Mouse (Mus musculus) embryo, embryonic 11 days (tissue): ENCODE measurements around the gene B4galt4.

Experiments
- DNase-seq: peaks from one replicate; pipeline ENCODE4 v3.0.0-alpha.2; 2015

B4galt4 gene

GRCm38 (mm10) chr16:38729139-38729538 lies 12.9 kb upstream of the B4galt4 start:
- no peak for DNase-seq

GRCm38 (mm10) chr16:38729610-38730288 lies 12.3 kb upstream of the B4galt4 start:
- DNase-seq: peak; percentile 73

DNA sequence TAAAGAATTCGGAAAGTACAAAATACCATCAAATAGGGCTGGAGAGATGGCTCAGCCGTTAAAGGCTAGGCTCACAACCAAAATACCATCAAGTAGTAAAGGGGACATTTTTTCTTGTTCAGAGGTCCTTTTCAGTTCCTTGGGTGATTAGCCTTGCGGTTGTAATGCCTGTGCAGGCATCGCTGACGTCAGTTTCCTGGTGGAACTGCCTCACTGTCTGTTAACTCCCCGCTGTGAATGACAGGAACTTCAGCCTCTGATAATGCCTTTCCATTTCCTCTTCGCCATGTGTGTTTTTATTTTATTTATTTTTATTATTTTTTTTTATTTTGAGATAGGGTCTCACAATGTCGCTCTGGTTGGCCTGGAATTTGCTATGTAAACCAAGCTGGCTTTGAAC lies 11.1 kb upstream of the B4galt4 start:
- no peak for DNase-seq

- DNase-seq: no peak
These were observed 710 bp upstream of the B4galt4 start for GRCm38 (mm10) chr16:38741204-38741903.

- DNase-seq: peak; percentile 48
These were observed 631 bp downstream of the B4galt4 start for GRCm38 (mm10) chr16:38742659-38743131.

GRCm38 (mm10) chr16:38743941-38744673 lies 2.0 kb downstream of the B4galt4 start:
- no peak for DNase-seq

GRCm38 (mm10) chr16:38750803-38751202 lies 8.7 kb downstream of the B4galt4 start:
- no peak for DNase-seq

DNA sequence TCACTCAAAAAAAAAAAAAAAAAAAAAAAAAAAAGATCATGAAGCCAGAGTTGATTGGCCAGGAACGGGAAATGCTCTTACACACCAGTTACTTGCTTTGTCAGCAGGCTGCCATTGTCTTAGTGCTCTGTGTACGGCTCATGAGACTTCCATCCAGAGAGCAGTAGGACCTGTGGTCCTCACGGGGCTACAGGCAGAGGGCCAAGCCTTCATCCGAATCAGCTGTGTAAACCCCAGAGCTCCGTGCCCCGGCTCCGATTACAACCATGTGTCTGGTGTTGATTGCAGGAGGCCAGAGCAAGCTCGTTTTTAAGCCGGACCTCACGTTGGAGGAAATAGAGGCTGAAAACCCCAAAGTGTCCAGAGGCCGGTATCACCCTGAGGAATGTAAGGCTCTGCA lies 11.6 kb downstream of the B4galt4 start:
- DNase-seq: peak; percentile 61

DNA sequence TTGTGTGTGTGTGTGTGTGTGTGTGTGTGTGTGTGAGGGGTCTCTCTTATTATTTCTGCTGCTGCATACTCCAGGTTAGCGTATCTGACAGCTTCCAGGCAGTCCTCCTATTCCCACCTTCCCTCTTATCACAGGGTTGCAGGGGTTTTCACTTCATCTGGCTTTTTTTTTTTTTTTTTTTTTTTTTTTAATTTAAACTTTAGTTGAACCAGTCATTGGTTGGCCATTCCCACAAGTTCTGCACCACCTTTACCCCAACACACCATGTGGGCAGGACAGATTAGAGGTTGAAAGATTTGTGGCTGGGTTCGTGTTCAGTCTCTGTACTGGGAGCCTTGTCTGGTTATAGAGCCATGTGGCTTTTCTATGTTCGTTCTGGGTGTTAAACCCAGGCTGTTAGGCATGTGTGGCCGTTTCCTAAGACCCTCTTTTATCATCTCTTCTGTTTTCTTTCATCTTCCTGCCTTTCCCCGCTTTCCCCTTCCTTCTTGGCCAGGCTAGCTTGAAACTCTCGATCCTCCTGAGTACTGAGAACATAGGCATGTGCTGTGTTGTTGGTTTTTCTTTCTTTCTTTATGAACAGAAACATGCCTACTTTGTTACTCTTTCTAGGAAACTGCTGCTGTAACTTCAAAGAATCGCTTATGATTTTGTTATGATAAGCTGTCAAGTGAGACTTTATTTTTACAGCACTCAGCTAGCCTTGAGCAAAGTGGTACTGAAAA lies 13.6 kb downstream of the B4galt4 start:
- no peak for DNase-seq

DNA sequence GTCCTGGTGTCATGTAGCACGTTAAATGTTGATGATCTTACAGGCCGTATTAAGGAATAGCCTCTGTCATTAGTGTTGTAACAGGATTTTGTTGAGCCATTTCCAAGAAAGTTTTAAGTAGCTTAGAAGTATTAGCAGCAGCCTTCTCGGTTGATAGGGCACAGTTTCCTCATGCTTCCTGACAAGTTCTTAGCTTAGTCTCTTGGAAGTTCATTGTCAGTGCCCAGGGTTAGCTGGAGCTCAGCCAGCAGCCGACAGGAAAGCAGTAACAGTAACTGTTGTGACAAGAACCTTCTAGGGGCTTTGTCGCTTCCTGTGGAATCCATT lies 14.1 kb downstream of the B4galt4 start:
- DNase-seq: peak; percentile 41

GRCm38 (mm10) chr16:38756572-38756971 lies 14.5 kb downstream of the B4galt4 start:
- no peak for DNase-seq

DNA sequence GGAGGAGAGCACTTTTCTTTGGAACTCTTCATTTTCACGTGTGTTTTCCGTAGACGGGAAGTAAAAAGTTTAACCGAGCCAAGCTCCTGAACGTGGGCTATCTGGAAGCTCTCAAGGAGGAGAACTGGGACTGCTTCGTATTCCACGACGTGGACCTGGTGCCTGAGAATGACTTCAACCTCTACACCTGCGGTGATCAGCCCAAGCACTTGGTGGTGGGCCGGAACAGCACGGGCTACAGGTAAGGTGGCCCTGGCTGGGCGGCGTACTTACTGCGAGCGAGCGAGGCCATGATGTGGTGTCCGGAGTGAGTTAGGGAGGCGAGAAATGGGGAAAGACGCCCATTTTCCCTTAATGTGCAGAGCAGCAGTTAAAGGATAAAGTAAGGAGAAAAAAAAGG lies 15.6 kb downstream of the B4galt4 start:
- DNase-seq: no peak

DNA sequence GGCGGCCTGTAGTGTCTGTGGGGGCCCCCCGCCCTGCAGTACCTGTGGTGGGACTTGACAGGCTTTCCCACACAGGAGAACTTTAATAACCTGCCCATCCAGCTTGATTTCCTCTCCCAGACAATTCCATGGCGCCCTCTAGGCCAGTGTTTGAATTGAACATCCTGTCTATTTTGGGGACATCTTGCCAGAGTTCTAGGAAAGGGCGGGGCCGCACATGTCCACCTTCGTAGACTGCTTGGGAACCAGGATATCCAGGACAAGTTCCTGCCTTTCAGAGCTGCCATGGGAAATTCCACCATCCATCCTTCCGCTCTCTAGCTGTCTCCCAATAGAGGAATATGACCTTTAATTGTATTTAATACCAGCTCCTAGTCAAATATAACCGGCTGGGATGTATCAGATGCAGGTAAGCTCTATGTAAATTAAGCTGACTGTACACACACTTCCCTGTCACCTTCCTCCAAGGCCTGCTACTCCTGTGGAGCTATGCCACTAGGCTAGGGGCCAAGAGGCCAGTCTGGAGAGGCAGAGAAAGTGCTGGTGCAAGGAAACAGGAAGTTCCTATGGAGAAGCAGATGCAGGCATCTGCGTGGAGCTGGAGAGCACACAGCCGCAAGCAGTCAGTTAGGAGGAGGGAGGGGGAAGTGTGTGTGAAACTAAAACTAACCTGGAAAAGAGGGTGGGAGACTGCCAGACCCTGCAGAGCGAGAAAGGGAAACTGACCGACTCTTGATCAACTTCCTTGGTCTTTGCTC lies 16.2 kb downstream of the B4galt4 start:
- no peak for DNase-seq

GRCm38 (mm10) chr16:38760239-38760638 lies 18.2 kb downstream of the B4galt4 start:
- DNase-seq: no peak

- no peak for DNase-seq
These were observed 18.8 kb downstream of the B4galt4 start for GRCm38 (mm10) chr16:38760834-38761375.

GRCm38 (mm10) chr16:38761972-38762371 lies 19.9 kb downstream of the B4galt4 start:
- DNase-seq: no peak

DNA sequence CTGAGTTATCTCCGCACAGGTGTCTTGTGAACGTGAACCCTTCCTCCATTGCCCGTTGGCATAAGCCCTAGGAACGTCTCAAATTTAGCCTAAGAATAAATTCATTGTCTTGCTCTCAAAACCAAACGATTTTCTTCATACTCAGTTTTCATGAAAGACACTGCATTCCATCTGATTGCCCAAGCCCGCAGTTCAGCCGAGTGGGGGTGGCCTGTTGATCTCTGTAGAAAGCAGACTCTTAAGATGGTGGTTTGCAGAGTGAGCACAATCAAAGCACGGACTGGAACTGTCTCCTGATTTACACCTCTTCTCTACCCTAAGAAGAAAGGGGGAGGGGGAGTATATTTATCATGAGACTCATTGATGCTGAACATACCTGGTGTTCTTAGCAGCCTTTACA lies 20.3 kb downstream of the B4galt4 start:
- no peak for DNase-seq

DNA sequence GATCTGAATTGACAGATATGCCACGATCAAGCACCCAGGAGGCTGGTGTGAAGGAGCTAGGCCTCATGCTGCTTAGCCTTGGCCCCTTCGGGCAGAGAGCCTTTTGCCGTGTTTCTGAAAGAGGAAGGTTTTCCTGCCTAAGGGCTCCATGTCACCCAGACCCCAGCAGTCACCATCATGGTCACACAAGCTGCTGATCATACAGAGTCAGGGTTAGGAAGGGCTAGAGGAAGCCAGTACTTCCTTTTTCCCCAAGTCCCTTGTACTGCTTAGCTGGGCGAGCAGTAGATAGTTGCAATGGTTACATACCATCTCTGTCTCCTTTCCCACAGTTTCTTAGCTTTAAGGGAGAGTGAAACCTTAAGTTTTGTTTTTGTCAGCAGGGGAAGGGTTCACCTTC lies 21.4 kb downstream of the B4galt4 start:
- no peak for DNase-seq

DNA sequence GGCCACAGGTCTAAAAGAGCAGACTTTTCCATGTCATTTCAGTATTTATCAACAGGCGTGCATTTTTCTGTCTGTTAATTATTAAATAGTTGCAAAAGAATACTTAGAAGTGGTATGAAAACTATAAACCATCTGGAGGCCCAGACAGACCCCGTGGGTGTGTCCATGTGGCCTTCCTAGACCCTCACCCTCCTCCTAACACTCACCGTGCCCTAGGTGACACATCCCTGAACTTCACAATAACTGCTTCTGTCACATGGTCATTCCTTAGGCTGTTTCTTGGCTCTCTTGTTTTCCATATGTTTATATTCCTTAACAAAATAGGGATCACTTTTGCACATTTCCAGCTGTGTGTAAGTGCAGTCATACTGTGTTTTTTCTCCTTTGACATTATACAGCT lies 24.6 kb downstream of the B4galt4 start:
- DNase-seq: no peak

DNA sequence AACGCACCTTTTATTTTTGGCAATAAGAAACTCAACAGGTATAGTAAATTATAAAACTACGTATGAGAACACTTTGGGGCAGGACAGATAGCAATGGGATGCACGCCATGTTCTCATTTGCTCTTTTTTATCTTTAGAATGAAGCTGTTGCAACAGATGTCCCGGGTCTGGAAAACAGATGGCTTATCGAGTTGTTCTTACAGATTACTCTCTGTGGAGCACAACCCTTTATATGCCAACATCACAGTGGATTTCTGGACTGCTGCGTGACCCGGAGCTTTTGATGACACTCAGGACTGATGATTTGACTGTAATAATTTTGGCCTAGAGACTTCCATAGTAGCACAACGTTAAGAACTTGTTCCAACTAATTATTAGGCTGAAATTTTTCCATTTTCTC lies 25.7 kb downstream of the B4galt4 start:
- no peak for DNase-seq

DNA sequence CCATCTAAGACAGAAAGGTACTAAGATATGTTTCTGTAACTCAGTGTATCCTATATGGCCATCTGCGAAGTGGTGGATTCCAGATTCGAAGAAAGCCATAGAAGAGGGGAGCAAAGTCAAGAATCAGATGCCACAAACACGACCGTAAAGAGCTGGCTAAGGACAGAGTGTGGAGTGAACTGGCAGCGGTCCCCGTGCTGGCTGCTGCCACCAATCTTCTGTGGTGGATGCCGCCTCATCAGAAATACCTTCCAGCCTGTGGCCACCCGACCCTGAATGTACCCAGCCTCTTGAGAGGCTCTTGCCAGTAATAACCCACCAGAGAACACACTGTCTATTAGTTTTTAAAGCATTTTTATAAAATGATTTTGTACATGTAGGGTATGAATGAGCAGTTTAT lies 26.3 kb downstream of the B4galt4 start:
- no peak for DNase-seq

DNA sequence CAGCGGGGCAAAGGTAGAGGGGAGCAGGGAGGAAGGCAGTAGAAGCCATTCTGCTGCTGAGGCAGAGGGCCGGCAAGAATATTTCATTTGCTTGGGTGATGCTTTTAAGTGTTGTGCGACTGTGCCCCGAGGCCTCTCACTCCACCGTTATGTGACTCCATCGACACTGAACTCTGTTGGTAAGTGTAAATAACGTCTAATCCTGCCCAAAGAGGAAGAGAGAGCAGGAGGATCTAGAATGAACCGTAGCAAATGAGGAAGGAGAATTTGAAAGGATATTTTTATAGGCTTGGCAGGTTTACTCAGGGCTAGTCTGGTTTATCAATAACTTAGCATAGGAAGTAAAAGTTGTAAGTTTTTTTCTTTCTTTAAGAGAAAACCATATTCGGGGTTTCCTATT lies 27.5 kb downstream of the B4galt4 start:
- no peak for DNase-seq
